Mouse (Mus musculus) heart, embryonic 10.5 days (tissue): ENCODE data around the gene Csrp1. TPM values are rescaled to one million over a fixed set of nuclear protein-coding genes. Genes with fewer than 3 reads are reported as not detected.

ENCODE experiments used
- DNase-seq: peaks from one replicate; pipeline ENCODE4 v3.0.0-alpha.2; 2017; ENCODE audit warnings: low spot score
- H3K27ac ChIP-seq: fragments of 300-500 bp; sonication (generic); 2 replicates; pipeline ENCODE4 v1.5.1; 2016; ENCODE audit warnings: mild to moderate bottlenecking
- H3K27me3 ChIP-seq: fragments of 300-500 bp; sonication (generic); 2 replicates; pipeline ENCODE4 v1.6.1; 2016; ENCODE audit warnings: mild to moderate bottlenecking; ENCODE audit not compliant: poor library complexity, insufficient read depth, severe bottlenecking
- H3K36me3 ChIP-seq: fragments of 300-500 bp; sonication (generic); 2 replicates; pipeline ENCODE4 v1.6.1; 2016; ENCODE audit warnings: mild to moderate bottlenecking, moderate library complexity
- H3K4me1 ChIP-seq: fragments of 300-500 bp; sonication (generic); 2 replicates; pipeline ENCODE4 v1.6.1; 2016; ENCODE audit warnings: mild to moderate bottlenecking
- H3K4me3 ChIP-seq: fragments of 300-500 bp; sonication (generic); 2 replicates; pipeline ENCODE4 v1.5.1; 2016; ENCODE audit warnings: mild to moderate bottlenecking, moderate library complexity
- H3K9me3 ChIP-seq: fragments of 300-500 bp; sonication (generic); 2 replicates; pipeline ENCODE4 v1.6.1; 2016; ENCODE audit warnings: mild to moderate bottlenecking, moderate library complexity
- WGBS: fragments of 180-500 bp; shearing (Covaris S2); methylation state at CpG from one replicate; pipeline ENCODE4 v1.1.7; 2016; 5-methylcytosine and 5-hydroxymethylcytosine counted together
- polyA plus RNA-seq: library from polyadenylated mRNA; unstranded; fragments of >200 nt; fragmentation: Nextera tagmentation; extraction: Ambion mirVana; gene quantifications from 2 replicates; pipeline ENCODE4 v1.2.1, GENCODE M21; 2016

Gene Csrp1
- polyA plus RNA-seq = 202 and 238 TPM in 2 replicates

DNA sequence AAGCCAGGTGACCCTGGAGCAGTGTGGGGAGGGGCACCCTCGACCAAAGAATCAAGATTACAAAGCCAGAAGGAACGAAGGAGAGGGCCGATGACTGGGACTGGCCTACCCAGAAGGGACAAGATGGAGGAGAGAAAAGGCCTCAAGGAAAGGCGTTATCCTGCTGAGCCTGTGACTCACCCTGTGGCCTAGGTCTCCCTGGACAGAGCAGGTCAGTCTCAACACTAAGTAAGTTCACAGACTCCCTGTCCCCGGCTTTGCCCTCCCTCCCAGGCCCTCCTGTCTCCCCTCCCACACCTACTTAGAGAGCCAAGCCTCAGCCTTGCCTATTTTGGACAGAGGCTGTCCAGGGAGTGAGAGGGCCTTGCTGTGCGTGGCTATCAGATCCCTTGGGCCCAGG lies at the start of gene Csrp1:
Csrp1 (plus strand) TSS at position 79 of the 400 bp plus-strand sequence.
- Histone ChIP-seq H3K27me3 (no peaks in the 10 kb centered on the region), H3K9me3 (no peaks in the 10 kb centered on the region), H3K36me3 (no peaks in the 10 kb centered on the region), H3K27ac (peak within 1 kb of the TSS; percentile 86), H3K4me3 (no peak within 1 kb of the TSS), H3K4me1 (peaks cover 32% of the 10 kb centered on the region)
- no peak for DNase-seq
- 42% methylated on average over 6 of the region's 6 CpGs for WGBS

DNA sequence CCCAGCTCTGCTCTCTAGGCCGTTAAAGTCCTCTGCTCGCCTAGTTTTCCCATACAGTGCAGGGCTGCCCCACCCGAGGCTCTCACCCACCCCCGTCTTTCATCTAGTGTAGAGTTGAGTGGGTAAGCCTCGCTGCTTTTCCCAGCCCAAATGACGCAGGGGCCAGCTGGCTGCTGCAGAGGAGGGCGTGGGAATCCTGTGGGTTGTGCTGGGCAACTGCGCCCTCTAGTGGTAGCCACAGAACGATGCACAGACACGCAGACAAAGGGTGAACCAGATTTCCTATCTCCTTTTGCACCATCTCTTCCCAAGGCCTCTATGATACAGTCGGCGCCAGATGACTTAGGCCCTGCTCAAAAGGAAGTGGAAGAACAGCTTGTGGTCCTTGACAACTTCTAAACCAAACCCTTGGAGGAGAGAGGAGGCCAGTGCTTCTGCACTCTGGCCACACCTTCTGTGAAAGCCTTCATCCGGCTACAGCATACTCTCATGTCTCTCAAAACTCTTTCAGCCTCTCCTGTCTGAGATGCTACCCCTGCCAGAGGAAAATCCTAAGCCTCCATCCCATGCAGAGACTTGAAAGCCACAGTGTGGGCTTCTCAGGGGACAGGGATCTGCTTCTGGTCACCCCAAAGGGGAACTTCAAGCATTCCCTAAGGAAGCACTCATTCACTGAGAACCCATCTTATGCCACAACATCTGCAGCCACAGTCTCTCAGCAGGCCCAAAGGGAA lies 49.3 kb upstream of the Csrp1 start:
- Histone ChIP-seq H3K36me3 (no peaks in the 10 kb centered on the region), H3K9me3 (no peaks in the 10 kb centered on the region), H3K27ac (peak overlapping the region; percentile 44; the same call in 1 of the 2 replicates), H3K27me3 (no peaks in the 10 kb centered on the region), H3K4me3 (0 out of 2 replicates have a peak overlapping the region, but pooled peaks have one; percentile 2), H3K4me1 (peaks cover 66% of the 10 kb centered on the region)
- WGBS = 10% methylated on average over 13 of the region's 13 CpGs
- peak; percentile 87 for DNase-seq

DNA sequence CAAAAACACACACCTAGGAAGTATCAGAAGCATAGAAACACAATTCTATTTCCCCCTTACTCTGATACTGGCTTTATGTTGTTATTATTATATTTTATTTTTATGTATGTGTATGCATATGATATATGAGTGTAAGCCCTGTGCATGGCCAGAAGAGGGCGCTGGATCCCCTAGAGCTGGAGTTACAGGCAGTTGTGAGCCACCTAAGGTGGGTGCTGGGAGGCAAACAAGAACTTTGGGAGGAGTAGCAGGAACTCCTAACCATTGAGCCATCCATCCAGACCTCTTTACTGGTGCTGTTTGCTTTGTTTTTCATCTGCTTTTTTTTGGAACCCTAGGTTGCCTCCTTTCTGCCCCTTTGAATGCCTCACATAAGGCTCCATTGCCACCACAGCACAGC lies 48.5 kb upstream of the Csrp1 start:
- Histone ChIP-seq H3K9me3 (no peaks in the 10 kb centered on the region), H3K27me3 (no peaks in the 10 kb centered on the region), H3K4me3 (no peak overlapping the region), H3K4me1 (peaks cover 72% of the 10 kb centered on the region), H3K27ac (no peak overlapping the region), H3K36me3 (no peaks in the 10 kb centered on the region)
- 25% methylated on average over 1 of the region's 1 CpGs for WGBS
- no peak for DNase-seq

DNA sequence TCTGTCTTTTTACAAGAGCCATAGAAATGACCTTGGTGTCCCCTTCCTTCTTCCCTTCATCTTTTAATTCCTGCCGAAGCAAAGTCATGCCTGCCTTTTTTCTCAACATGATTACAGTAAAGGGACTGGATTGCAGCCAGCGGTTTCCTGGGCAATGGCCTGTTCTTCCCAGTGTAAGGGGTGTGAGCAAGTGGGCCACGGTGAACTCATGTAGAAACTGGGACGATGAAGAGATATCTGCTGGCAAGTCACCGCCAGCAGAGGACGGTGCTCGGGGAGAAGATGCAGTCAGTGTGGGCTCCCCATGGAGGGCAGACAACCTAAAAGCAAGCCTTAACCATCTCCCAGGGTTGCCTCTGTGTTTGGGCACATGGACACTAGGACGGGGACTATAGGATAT lies 47.9 kb upstream of the Csrp1 start:
- 67% methylated on average over 8 of the region's 8 CpGs for WGBS
- DNase-seq = no peak
- Histone ChIP-seq H3K4me3 (no peak overlapping the region), H3K36me3 (no peaks in the 10 kb centered on the region), H3K27me3 (no peaks in the 10 kb centered on the region), H3K9me3 (no peaks in the 10 kb centered on the region), H3K27ac (peak overlapping the region; percentile 30; the same call in 1 of the 2 replicates), H3K4me1 (peaks cover 74% of the 10 kb centered on the region)

DNA sequence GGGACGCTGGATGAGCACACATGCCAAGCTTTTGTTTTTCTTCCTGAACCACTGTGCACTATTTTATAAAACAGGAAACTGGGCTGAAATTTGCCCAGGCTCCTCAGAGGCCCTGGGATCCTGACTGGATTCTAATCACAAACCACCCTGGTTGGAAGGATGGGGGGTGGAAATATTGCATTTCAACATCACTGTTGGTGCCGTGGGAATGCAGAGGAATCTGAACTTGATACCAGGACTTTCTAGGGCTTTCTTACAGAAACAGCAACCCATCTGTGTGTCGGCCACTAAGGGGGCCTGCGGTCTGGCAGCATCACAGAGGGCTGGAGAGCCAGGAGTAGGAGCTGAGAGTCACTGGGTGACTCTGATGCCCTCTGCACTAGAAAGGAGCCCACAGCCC lies 47.5 kb upstream of the Csrp1 start:
- Histone ChIP-seq H3K36me3 (no peaks in the 10 kb centered on the region), H3K4me1 (peaks cover 74% of the 10 kb centered on the region), H3K27ac (peak overlapping the region; percentile 62), H3K4me3 (no peak overlapping the region), H3K27me3 (no peaks in the 10 kb centered on the region), H3K9me3 (no peaks in the 10 kb centered on the region)
- DNase-seq = no peak
- 64% methylated on average over 4 of the region's 4 CpGs for WGBS

DNA sequence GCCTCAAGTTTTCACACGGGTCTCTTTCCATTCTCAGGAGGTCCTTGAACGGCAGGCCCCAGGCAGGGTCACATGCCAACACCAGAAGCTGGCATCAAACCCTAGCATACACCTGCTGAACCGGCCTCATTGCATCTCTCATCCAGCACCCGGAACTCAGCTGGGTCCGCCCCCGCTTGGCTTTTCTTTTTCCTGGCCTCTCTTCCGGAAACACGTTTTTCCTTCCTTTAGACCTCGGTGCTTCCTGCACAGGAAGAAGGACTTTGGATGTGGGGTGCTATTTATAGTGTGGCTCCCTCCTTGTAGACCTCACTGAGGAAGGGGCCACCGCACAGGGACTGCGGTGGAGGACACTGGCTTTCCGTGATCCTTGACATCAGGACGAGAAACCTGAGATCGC lies 46.4 kb upstream of the Csrp1 start:
- H3K27ac ChIP-seq = peak overlapping the region; percentile 6; the same call in 1 of the 2 replicates
- H3K4me3 ChIP-seq = no peak overlapping the region

DNA sequence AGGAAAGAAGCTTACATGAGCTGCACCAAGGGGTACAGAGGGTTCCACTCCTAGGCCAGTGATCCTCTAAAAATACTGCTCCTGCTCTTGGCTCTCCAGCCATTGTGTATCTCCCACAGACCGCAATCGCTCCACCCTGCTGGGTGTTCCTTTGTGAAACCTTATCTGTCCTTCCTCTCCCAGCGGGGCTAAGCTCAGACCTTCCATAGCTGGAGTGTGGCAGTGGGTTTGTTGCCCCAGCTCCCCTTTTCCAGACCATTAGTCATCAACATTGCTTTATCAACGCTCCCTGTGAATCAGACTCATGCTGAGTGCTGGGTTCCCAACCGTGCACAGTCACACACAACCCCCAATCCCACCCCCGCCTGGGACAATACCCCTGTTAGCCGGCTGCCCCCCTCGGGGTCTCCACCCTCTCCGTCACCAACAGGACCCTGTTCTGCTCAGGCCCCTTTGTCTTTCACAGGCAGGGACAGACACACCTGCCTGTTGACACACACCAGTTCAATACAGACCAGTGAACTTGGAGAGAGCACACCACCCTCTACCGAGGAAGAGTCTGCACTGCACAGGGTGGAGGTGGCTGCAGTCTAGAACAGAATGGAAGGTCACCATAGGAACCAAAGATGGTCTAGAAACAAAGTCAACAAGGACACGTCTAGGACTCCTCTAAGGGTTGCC lies 44.3 kb upstream of the Csrp1 start:
- Histone ChIP-seq H3K9me3 (no peaks in the 10 kb centered on the region), H3K4me1 (peaks cover 53% of the 10 kb centered on the region), H3K36me3 (no peaks in the 10 kb centered on the region), H3K27me3 (no peaks in the 10 kb centered on the region), H3K27ac (peak overlapping the region; percentile 42; the same call in 1 of the 2 replicates), H3K4me3 (0 out of 2 replicates have a peak overlapping the region, but pooled peaks have one; percentile 3)
- WGBS = 25% methylated on average over 11 of the region's 11 CpGs
- DNase-seq = no peak

More for the DNA sequence above, 46.4 kb upstream of the Csrp1 start:
- WGBS = 50% methylated on average over 14 of the region's 14 CpGs
- DNase-seq = no peak
- Histone ChIP-seq H3K27me3 (no peaks in the 10 kb centered on the region), H3K36me3 (no peaks in the 10 kb centered on the region), H3K4me1 (peaks cover 73% of the 10 kb centered on the region), H3K9me3 (no peaks in the 10 kb centered on the region)

DNA sequence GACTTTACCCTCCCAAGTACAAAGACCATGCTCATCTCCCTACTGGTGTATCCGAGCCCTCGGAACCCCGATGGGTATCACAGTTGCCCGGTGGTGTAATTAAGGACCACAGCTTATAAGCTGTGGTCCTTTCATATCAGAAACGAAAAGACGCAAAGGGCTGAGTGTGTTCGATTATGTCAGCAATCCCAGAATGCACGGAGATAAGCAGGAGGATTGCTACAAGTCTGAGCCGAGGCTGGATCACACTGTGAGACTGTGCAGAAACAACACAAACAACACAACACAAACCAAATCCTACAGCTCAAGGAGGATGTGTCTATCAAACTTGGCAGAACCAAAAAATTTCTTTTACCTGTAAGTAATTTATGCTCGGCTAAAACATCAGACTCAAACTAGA lies 43.6 kb upstream of the Csrp1 start:
- no peaks in the 10 kb centered on the region for H3K36me3 ChIP-seq
- no peak for DNase-seq
- H3K27ac ChIP-seq = 0 out of 2 replicates have a peak overlapping the region, but pooled peaks have one; percentile 42
- WGBS = 78% methylated on average over 10 of the region's 10 CpGs
- peaks cover 52% of the 10 kb centered on the region for H3K4me1 ChIP-seq
- no peak overlapping the region for H3K4me3 ChIP-seq
- H3K9me3 ChIP-seq = no peaks in the 10 kb centered on the region
- H3K27me3 ChIP-seq = no peaks in the 10 kb centered on the region

DNA sequence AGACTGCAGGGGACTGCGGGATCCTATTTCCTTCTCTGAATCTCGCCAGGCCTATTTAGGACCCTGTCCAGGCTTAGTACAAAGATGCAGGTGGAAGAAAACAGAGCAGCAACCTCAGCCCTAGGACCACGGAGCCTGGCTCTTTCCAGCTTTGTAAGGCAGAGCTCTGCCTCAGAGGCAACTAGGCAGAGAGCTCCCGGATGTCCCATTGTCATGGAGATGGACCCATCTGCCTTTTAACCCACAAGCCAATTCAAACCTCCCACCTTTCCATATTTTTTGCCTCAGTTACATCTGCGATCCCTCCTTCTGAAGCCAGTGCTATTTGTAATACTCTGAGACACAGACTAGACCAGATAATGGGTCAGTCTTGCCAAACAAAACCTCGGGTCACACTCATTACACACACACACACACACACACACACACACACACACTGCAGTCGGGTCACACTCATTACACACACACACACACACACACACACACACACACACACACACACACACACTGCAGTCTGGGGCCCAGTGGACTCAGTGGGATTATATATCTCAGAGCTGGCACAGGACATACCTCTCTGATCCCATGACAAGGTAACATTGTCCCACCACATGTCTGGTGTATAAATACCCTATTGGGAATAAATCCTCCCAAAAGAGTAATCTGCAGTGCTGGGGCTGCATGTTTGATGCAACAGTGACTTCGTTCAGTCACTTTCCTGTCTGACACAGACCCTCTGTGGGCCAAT lies 42.8 kb upstream of the Csrp1 start:
- Histone ChIP-seq H3K4me3 (no peak overlapping the region), H3K27ac (no peak overlapping the region), H3K27me3 (no peaks in the 10 kb centered on the region), H3K36me3 (no peaks in the 10 kb centered on the region), H3K9me3 (no peaks in the 10 kb centered on the region), H3K4me1 (peaks cover 47% of the 10 kb centered on the region)
- 60% methylated on average over 8 of the region's 8 CpGs for WGBS
- DNase-seq = no peak

DNA sequence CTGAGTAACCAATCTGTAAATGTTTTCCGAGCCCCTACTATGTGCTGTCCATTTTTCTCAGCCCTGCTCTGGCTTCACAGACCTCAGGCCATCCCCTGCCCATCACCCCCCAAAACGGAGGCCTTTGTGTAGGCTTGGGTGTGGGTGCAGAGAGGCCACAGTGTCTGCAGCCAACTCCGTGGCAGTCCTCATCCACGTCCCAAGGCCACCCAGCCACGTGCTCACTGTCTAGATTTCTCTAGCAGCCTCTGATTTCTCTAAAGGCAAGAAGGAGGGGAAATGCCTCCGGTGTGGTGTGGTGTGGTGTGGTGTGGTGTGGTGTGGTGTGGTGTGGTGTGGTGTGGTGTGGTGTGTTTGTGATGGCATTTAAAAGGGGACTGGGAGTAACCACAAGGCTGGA lies 41.7 kb upstream of the Csrp1 start:
- H3K27me3 ChIP-seq = no peaks in the 10 kb centered on the region
- H3K4me3 ChIP-seq = no peak overlapping the region
- H3K4me1 ChIP-seq = peaks cover 37% of the 10 kb centered on the region
- H3K36me3 ChIP-seq = no peaks in the 10 kb centered on the region
- WGBS = 62% methylated on average over 6 of the region's 6 CpGs
- H3K27ac ChIP-seq = no peak overlapping the region
- no peaks in the 10 kb centered on the region for H3K9me3 ChIP-seq
- no peak for DNase-seq

DNA sequence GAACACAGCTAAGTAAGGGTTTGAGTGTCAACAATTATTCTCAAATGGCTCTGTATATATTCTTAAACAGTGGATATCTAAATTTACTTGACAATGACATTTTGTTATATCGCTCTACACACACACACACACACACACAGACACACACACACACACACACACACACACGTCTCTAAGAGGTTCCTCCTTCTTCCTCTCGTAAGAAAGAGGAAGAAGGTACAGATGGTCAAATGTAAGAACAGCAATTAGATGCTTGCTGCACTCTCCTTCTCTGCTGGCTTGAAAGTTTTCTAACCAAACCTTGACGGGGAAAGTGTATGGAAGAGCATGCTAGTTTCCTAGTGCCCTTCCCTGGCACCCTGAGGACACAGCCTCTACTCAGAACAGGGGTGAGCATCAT lies 39.1 kb upstream of the Csrp1 start:
- no peaks in the 10 kb centered on the region for H3K36me3 ChIP-seq
- no peaks in the 10 kb centered on the region for H3K9me3 ChIP-seq
- no peak for DNase-seq
- no peak overlapping the region for H3K27ac ChIP-seq
- WGBS = 72% methylated on average over 4 of the region's 4 CpGs
- H3K27me3 ChIP-seq = 0 out of 2 replicates have a peak, but pooled peaks cover 6% of the 10 kb centered on the region
- H3K4me3 ChIP-seq = no peak overlapping the region
- peaks cover 21% of the 10 kb centered on the region for H3K4me1 ChIP-seq

DNA sequence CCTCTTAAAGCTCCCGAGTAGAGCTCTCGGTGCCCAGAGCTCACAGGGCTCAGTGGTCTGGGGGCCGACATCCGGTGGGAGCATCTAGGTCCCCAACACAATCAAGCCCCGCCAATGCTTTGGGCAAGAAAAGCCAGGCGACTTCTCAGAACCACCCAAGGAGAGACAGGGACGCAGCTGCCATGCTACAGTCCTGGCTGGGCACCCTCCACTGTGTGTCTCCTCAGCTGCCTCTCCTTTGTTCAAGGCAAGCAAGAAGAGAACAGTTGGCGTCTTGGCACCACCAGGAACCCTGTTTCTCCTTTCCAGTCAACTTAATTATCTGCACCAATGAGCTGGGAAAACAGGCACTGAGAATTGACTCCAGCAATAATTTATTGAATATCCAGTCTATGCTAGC lies 38.7 kb upstream of the Csrp1 start:
- no peak for DNase-seq
- WGBS = 80% methylated on average over 8 of the region's 8 CpGs
- H3K9me3 ChIP-seq = no peaks in the 10 kb centered on the region
- peaks cover 21% of the 10 kb centered on the region for H3K4me1 ChIP-seq
- H3K36me3 ChIP-seq = no peaks in the 10 kb centered on the region
- H3K27ac ChIP-seq = no peak overlapping the region
- 0 out of 2 replicates have a peak, but pooled peaks cover 10% of the 10 kb centered on the region for H3K27me3 ChIP-seq
- no peak overlapping the region for H3K4me3 ChIP-seq

DNA sequence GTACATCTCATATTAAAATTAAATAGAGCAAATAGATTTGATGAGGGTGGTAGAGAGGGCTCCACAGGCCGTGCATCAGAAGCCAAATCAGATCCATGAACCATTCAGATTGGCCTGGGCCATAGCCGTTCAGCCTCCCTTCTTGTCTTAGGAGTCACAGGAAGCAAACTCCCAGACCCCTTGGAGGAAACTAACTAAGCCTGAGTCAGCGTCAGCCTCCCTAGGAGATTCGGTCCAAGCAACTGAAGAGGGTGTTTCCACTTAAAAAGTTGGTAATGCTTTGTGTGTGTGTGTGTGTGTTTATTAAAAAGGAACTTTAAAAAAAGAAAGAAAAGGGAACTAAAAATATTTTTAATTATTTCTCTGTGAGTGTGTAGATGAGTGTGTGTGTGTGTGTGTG lies 35.0 kb upstream of the Csrp1 start:
- Histone ChIP-seq H3K9me3 (no peaks in the 10 kb centered on the region), H3K27ac (no peak overlapping the region), H3K4me3 (no peak overlapping the region), H3K4me1 (peaks cover 41% of the 10 kb centered on the region), H3K27me3 (peaks cover 20% of the 10 kb centered on the region), H3K36me3 (no peaks in the 10 kb centered on the region)
- no peak for DNase-seq
- 45% methylated on average over 4 of the region's 4 CpGs for WGBS
